Mouse (Mus musculus): ENCODE data around the gene Cep131.

DNA sequence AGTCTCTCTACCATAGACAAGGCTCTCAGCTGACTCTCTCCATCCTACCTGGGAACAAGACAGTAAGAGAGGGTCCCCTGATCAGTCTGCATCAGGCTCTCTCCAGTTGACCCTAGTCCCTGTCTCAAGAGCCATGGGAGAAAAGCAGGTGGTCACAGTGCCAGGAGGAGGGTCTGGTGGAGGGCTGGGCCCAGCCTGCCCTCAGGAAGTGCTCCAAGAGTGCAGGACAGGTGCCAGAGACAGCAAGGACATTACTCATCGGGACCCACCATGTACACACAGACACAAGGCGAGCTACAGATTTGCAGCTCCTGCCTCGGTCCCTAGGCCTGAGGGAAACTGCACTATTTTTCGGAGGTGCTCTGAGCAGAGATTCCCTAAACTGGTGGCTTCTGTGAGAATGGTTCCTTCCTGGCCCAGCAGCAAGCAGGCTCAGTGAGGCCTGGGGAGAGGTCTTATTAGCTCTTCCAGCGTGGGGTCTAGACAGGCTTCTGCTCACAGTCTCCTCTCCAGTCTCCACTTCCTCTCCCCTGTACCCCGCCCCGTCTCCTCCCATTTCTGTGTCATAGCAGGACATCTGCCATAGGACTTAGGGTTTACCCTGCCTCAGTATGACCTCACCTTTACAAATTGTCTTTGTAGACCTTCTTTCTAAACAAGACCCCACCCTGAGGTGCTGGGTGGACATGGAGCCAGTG, 44.3 kb downstream of the Cep131 start:
- TF ChIP-seq CTCF (IDR thresholded peaks at IDR 0.05; ENCODE audit: low read depth, low read length): no peak
- no peak for TF ChIP-seq GATA1 (IDR thresholded peaks at IDR 0.05; ENCODE audit: borderline replicate concordance, low read length)
- no peak for TF ChIP-seq POLR2AphosphoS5 (IDR thresholded peaks at IDR 0.05; ENCODE audit: insufficient replicate concordance, low read depth, low read length)
